Mouse (Mus musculus): ENCODE measurements around the gene Bcl9. TPM values are rescaled to one million over a fixed set of nuclear protein-coding genes. Genes with fewer than 3 reads are reported as not detected.

The Bcl9 gene
- polyA plus RNA-seq, 1 experiment from 2014 or later, result 31.4 TPM

Other genes with a start within 250 kb of the Bcl9 start
- 59.0 and 60.4 TPM in 2 replicates for gene Acp6, start 139.1 kb downstream of the Bcl9 start, polyA plus RNA-seq (2015; fragmentation: Nextera tagmentation; extraction: Ambion mirVana)
- gene Olfr1402, start 124.1 kb upstream of the Bcl9 start, polyA plus RNA-seq (2015; fragmentation: Nextera tagmentation; extraction: Ambion mirVana), result not detected in 2 replicates

Measured in heart, embryonic 16.5 days (tissue).